Mouse (Mus musculus): ENCODE measurements around the gene Stox1. TPM values are rescaled to one million over a fixed set of nuclear protein-coding genes. Genes with fewer than 3 reads are reported as not detected.
"Not testable (repeated sequence)": the region's sequence is repeated elsewhere in the genome, so short reads cannot be mapped to it uniquely, and the experiment has no call there.

Gene Stox1
- polyA plus RNA-seq, 1 experiment from 2014 or later = 1.2 TPM

- not testable (repeated sequence) for H3K4me2 ChIP-seq (ENCODE audit: low read length); ATAC-seq (ENCODE audit: insufficient number of reproducible peaks, insufficient read depth, low FRiP score, low read depth); H3K9ac ChIP-seq (ENCODE audit: low read length); H3K4me1 ChIP-seq (ENCODE audit: control insufficient read depth in 2 of 2, insufficient read depth in 2 of 2, low read length in 2 of 2); H3K36me3 ChIP-seq (ENCODE audit: control insufficient read depth, insufficient read depth, low read length); H3K27ac ChIP-seq (replicated peaks in 1 of 2; ENCODE audit: control insufficient read depth in 1 of 2, insufficient read depth in 1 of 2, low read depth in 2 of 2, low read length in 2 of 2); H3K9me3 ChIP-seq (ENCODE audit: control insufficient read depth, low read length); H3K4me3 ChIP-seq (ENCODE audit: control insufficient read depth in 1 of 2, insufficient read depth in 1 of 2, low read depth in 1 of 2, low read length in 2 of 2)
- WGBS = 81% methylated on average over 7 of the region's 8 CpGs
- H3K27me3 ChIP-seq (ENCODE audit: control insufficient read depth, insufficient read depth, low read length) = peaks cover 22% of the 10 kb centered on the region
These were observed 5.4 kb downstream of the Stox1 start for GRCm38 (mm10) chr10:62720574-62720973.

GRCm38 (mm10) chr10:62713457-62713856 is 12.5 kb downstream of the Stox1 start:
- Histone ChIP-seq H3K4me3 (ENCODE audit: control insufficient read depth in 1 of 2, insufficient read depth in 1 of 2, low read depth in 1 of 2, low read length in 2 of 2) (no peak overlapping the region), H3K9me3 (ENCODE audit: control insufficient read depth, low read length) (no peaks in the 10 kb centered on the region), H3K27ac (replicated peaks in 1 of 2; ENCODE audit: control insufficient read depth in 1 of 2, insufficient read depth in 1 of 2, low read depth in 2 of 2, low read length in 2 of 2) (no peak overlapping the region), H3K4me1 (ENCODE audit: control insufficient read depth in 2 of 2, insufficient read depth in 2 of 2, low read length in 2 of 2) (no peaks in the 10 kb centered on the region), H3K4me2 (ENCODE audit: low read length) (no peak overlapping the region), H3K9ac (ENCODE audit: low read length) (no peak overlapping the region), H3K36me3 (ENCODE audit: control insufficient read depth, insufficient read depth, low read length) (no peaks in the 10 kb centered on the region), H3K27me3 (ENCODE audit: control insufficient read depth, insufficient read depth, low read length) (no peaks in the 10 kb centered on the region)
- ATAC-seq (ENCODE audit: insufficient number of reproducible peaks, insufficient read depth, low FRiP score, low read depth) = no peak
- 81% methylated on average over 10 of the region's 10 CpGs for WGBS

- 61% methylated on average over 4 of the region's 4 CpGs for WGBS
- no peaks in the 10 kb centered on the region for H3K4me1 ChIP-seq (ENCODE audit: control insufficient read depth in 2 of 2, insufficient read depth in 2 of 2, low read length in 2 of 2)
- H3K9ac ChIP-seq (ENCODE audit: low read length) = no peak overlapping the region
- H3K27ac ChIP-seq (replicated peaks in 1 of 2; ENCODE audit: control insufficient read depth in 1 of 2, insufficient read depth in 1 of 2, low read depth in 2 of 2, low read length in 2 of 2) = no peak overlapping the region
- no peak overlapping the region for H3K4me2 ChIP-seq (ENCODE audit: low read length)
- H3K36me3 ChIP-seq (ENCODE audit: control insufficient read depth, insufficient read depth, low read length) = no peaks in the 10 kb centered on the region
- no peak overlapping the region for H3K4me3 ChIP-seq (ENCODE audit: control insufficient read depth in 1 of 2, insufficient read depth in 1 of 2, low read depth in 1 of 2, low read length in 2 of 2)
- ATAC-seq (ENCODE audit: insufficient number of reproducible peaks, insufficient read depth, low FRiP score, low read depth) = no peak
- H3K27me3 ChIP-seq (ENCODE audit: control insufficient read depth, insufficient read depth, low read length) = no peaks in the 10 kb centered on the region
- H3K9me3 ChIP-seq (ENCODE audit: control insufficient read depth, low read length) = no peaks in the 10 kb centered on the region
These were observed 22.3 kb downstream of the Stox1 start for GRCm38 (mm10) chr10:62703579-62703978.

- Histone ChIP-seq H3K27me3 (ENCODE audit: control insufficient read depth, insufficient read depth, low read length) (no peaks in the 10 kb centered on the region), H3K4me2 (ENCODE audit: low read length) (no peak overlapping the region), H3K4me3 (ENCODE audit: control insufficient read depth in 1 of 2, insufficient read depth in 1 of 2, low read depth in 1 of 2, low read length in 2 of 2) (no peak overlapping the region), H3K36me3 (ENCODE audit: control insufficient read depth, insufficient read depth, low read length) (no peaks in the 10 kb centered on the region), H3K27ac (replicated peaks in 1 of 2; ENCODE audit: control insufficient read depth in 1 of 2, insufficient read depth in 1 of 2, low read depth in 2 of 2, low read length in 2 of 2) (no peak overlapping the region), H3K9me3 (ENCODE audit: control insufficient read depth, low read length) (no peaks in the 10 kb centered on the region), H3K9ac (ENCODE audit: low read length) (no peak overlapping the region), H3K4me1 (ENCODE audit: control insufficient read depth in 2 of 2, insufficient read depth in 2 of 2, low read length in 2 of 2) (no peaks in the 10 kb centered on the region)
- WGBS = 66% methylated on average over 4 of the region's 4 CpGs
- ATAC-seq (ENCODE audit: insufficient number of reproducible peaks, insufficient read depth, low FRiP score, low read depth) = no peak
These were observed 23.5 kb downstream of the Stox1 start for GRCm38 (mm10) chr10:62702436-62702835.

- Histone ChIP-seq H3K27me3 (ENCODE audit: control insufficient read depth, insufficient read depth, low read length) (no peaks in the 10 kb centered on the region), H3K4me3 (ENCODE audit: control insufficient read depth in 1 of 2, insufficient read depth in 1 of 2, low read depth in 1 of 2, low read length in 2 of 2) (no peak overlapping the region), H3K9me3 (ENCODE audit: control insufficient read depth, low read length) (no peaks in the 10 kb centered on the region), H3K4me2 (ENCODE audit: low read length) (no peak overlapping the region), H3K36me3 (ENCODE audit: control insufficient read depth, insufficient read depth, low read length) (no peaks in the 10 kb centered on the region), H3K27ac (replicated peaks in 1 of 2; ENCODE audit: control insufficient read depth in 1 of 2, insufficient read depth in 1 of 2, low read depth in 2 of 2, low read length in 2 of 2) (no peak overlapping the region), H3K9ac (ENCODE audit: low read length) (no peak overlapping the region), H3K4me1 (ENCODE audit: control insufficient read depth in 2 of 2, insufficient read depth in 2 of 2, low read length in 2 of 2) (no peaks in the 10 kb centered on the region)
- ATAC-seq (ENCODE audit: insufficient number of reproducible peaks, insufficient read depth, low FRiP score, low read depth) = no peak
- 72% methylated on average over 8 of the region's 8 CpGs for WGBS
These were observed 33.2 kb downstream of the Stox1 start for GRCm38 (mm10) chr10:62692771-62693170.

- Histone ChIP-seq H3K4me2 (ENCODE audit: low read length) (no peak overlapping the region), H3K27me3 (ENCODE audit: control insufficient read depth, insufficient read depth, low read length) (no peaks in the 10 kb centered on the region), H3K27ac (replicated peaks in 1 of 2; ENCODE audit: control insufficient read depth in 1 of 2, insufficient read depth in 1 of 2, low read depth in 2 of 2, low read length in 2 of 2) (no peak overlapping the region), H3K4me1 (ENCODE audit: control insufficient read depth in 2 of 2, insufficient read depth in 2 of 2, low read length in 2 of 2) (no peaks in the 10 kb centered on the region), H3K9me3 (ENCODE audit: control insufficient read depth, low read length) (no peaks in the 10 kb centered on the region), H3K36me3 (ENCODE audit: control insufficient read depth, insufficient read depth, low read length) (no peaks in the 10 kb centered on the region), H3K9ac (ENCODE audit: low read length) (no peak overlapping the region), H3K4me3 (ENCODE audit: control insufficient read depth in 1 of 2, insufficient read depth in 1 of 2, low read depth in 1 of 2, low read length in 2 of 2) (no peak overlapping the region)
- ATAC-seq (ENCODE audit: insufficient number of reproducible peaks, insufficient read depth, low FRiP score, low read depth) = no peak
- 73% methylated on average over 3 of the region's 3 CpGs for WGBS
These were observed 33.7 kb downstream of the Stox1 start for GRCm38 (mm10) chr10:62692244-62692643.

- Histone ChIP-seq H3K4me2 (ENCODE audit: low read length) (no peak overlapping the region), H3K4me3 (ENCODE audit: control insufficient read depth in 1 of 2, insufficient read depth in 1 of 2, low read depth in 1 of 2, low read length in 2 of 2) (no peak overlapping the region), H3K9ac (ENCODE audit: low read length) (no peak overlapping the region), H3K9me3 (ENCODE audit: control insufficient read depth, low read length) (no peaks in the 10 kb centered on the region), H3K4me1 (ENCODE audit: control insufficient read depth in 2 of 2, insufficient read depth in 2 of 2, low read length in 2 of 2) (no peaks in the 10 kb centered on the region), H3K36me3 (ENCODE audit: control insufficient read depth, insufficient read depth, low read length) (no peaks in the 10 kb centered on the region), H3K27me3 (ENCODE audit: control insufficient read depth, insufficient read depth, low read length) (no peaks in the 10 kb centered on the region), H3K27ac (replicated peaks in 1 of 2; ENCODE audit: control insufficient read depth in 1 of 2, insufficient read depth in 1 of 2, low read depth in 2 of 2, low read length in 2 of 2) (no peak overlapping the region)
- no peak for ATAC-seq (ENCODE audit: insufficient number of reproducible peaks, insufficient read depth, low FRiP score, low read depth)
- WGBS = 84% methylated on average over 15 of the region's 15 CpGs
These were observed 38.8 kb downstream of the Stox1 start for GRCm38 (mm10) chr10:62687032-62687674.

- Histone ChIP-seq H3K9me3 (ENCODE audit: control insufficient read depth, low read length) (peaks cover 8% of the 10 kb centered on the region; the same call in 1 of the 2 replicates), H3K27me3 (ENCODE audit: control insufficient read depth, insufficient read depth, low read length) (no peaks in the 10 kb centered on the region), H3K4me1 (ENCODE audit: control insufficient read depth in 2 of 2, insufficient read depth in 2 of 2, low read length in 2 of 2) (no peaks in the 10 kb centered on the region), H3K27ac (replicated peaks in 1 of 2; ENCODE audit: control insufficient read depth in 1 of 2, insufficient read depth in 1 of 2, low read depth in 2 of 2, low read length in 2 of 2) (no peak overlapping the region), H3K4me2 (ENCODE audit: low read length) (no peak overlapping the region), H3K4me3 (ENCODE audit: control insufficient read depth in 1 of 2, insufficient read depth in 1 of 2, low read depth in 1 of 2, low read length in 2 of 2) (no peak overlapping the region), H3K36me3 (ENCODE audit: control insufficient read depth, insufficient read depth, low read length) (no peaks in the 10 kb centered on the region), H3K9ac (ENCODE audit: low read length) (no peak overlapping the region)
- 43% methylated on average over 5 of the region's 5 CpGs for WGBS
- no peak for ATAC-seq (ENCODE audit: insufficient number of reproducible peaks, insufficient read depth, low FRiP score, low read depth)
These were observed 42.9 kb downstream of the Stox1 start for GRCm38 (mm10) chr10:62683043-62683442.
